Mouse (Mus musculus) embryonic facial prominence, embryonic 13.5 days (tissue): ENCODE measurements around the gene Kcnj4. TPM values are rescaled to one million over a fixed set of nuclear protein-coding genes. Genes with fewer than 3 reads are reported as not detected.
"Not testable (repeated sequence)": the region's sequence is repeated elsewhere in the genome, so short reads cannot be mapped to it uniquely, and the experiment has no call there.

Experiments used
- ATAC-seq: fragments of 200-750 bp; cut with Nextera tagmentation; 2 replicates; pipeline ENCODE4 v1.8.0; 2017; ENCODE audit warnings: low read depth; ENCODE audit not compliant: insufficient number of reproducible peaks, insufficient read depth, low FRiP score, low TSS enrichment
- H3K27ac ChIP-seq: fragments of 300-500 bp; sonication (generic); 2 replicates; pipeline ENCODE4 v1.5.1; 2015; ENCODE audit warnings: moderate library complexity, mild to moderate bottlenecking, inconsistent platforms
- H3K27me3 ChIP-seq: fragments of 300-500 bp; sonication (generic); 2 replicates; pipeline ENCODE4 v1.6.1; 2015; ENCODE audit warnings: mild to moderate bottlenecking, inconsistent platforms
- H3K36me3 ChIP-seq: fragments of 300-500 bp; sonication (generic); 2 replicates; pipeline ENCODE4 v1.6.1; 2015; ENCODE audit warnings: mild to moderate bottlenecking, inconsistent platforms
- H3K4me1 ChIP-seq: fragments of 300-500 bp; sonication (generic); 2 replicates; pipeline ENCODE4 v1.6.1; 2015; ENCODE audit warnings: inconsistent platforms
- H3K4me2 ChIP-seq: fragments of 300-500 bp; sonication (generic); 2 replicates; pipeline ENCODE4 v1.6.1; 2015; ENCODE audit warnings: moderate library complexity, mild to moderate bottlenecking, inconsistent platforms
- H3K4me3 ChIP-seq: fragments of 300-500 bp; sonication (generic); 2 replicates; pipeline ENCODE4 v1.5.1; 2015; ENCODE audit warnings: mild to moderate bottlenecking, inconsistent platforms
- H3K9ac ChIP-seq: fragments of 300-500 bp; sonication (generic); 2 replicates; pipeline ENCODE4 v1.6.1; 2015; ENCODE audit warnings: mild to moderate bottlenecking, inconsistent platforms
- H3K9me3 ChIP-seq: fragments of 300-500 bp; sonication (generic); 2 replicates; pipeline ENCODE4 v1.6.1; 2016; ENCODE audit warnings: inconsistent platforms
- WGBS: fragments of 180-500 bp; shearing (Covaris S2); methylation state at CpG from one replicate; pipeline ENCODE4 v1.1.7; 2015; ENCODE audit warnings: mixed read lengths; 5-methylcytosine and 5-hydroxymethylcytosine counted together
- polyA plus RNA-seq: library from polyadenylated mRNA; unstranded; fragments of >200 nt; fragmentation: Nextera tagmentation; extraction: Ambion mirVana; gene quantifications from 2 replicates; pipeline ENCODE4 v1.2.1, GENCODE M21; 2015

The Kcnj4 gene
- polyA plus RNA-seq, 1 experiment from 2014 or later, result not detected

DNA sequence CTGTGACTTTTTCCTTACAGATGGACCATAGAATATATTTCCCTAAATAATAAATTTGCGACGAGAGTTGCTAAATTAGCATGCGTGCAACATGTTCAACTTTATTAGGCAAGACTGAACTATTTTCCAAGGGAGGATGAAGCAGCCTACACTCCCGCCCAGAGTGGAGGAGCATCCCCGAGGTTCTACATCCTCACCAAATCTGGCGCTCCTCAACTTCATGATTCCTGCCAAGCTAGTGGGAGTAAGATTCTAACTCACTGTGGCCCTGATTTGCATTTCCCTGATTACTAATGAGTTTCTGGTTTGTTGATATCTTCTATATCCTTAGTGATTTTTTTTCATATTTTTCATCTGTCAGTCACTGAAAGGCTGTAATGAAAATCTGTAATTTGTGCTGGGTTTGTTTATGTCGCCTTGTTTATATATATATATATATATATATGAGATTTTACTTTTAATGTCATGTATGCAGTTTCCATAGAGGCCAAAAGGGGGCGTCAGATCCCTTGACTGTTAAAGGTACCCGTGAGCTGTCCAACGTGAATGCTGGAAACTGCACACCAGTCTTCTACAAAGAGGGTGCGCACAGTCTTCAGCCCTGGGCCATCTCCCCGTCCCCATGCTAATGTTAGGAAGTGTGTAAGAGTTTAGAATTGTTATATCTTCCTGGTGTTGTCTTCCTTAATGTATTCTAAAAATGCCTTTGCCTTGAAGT lies 31.2 kb downstream of the Kcnj4 start:
- H3K4me3 ChIP-seq, result no peak overlapping the region
- no peak overlapping the region for H3K4me2 ChIP-seq
- no peak overlapping the region for H3K27ac ChIP-seq
- peaks cover 13% of the 10 kb centered on the region for H3K4me1 ChIP-seq
- no peak for ATAC-seq
- H3K9ac ChIP-seq, result no peak overlapping the region
- WGBS, result 58% methylated on average over 12 of the region's 12 CpGs
- no peaks in the 10 kb centered on the region for H3K27me3 ChIP-seq
- H3K9me3 ChIP-seq, result no peaks in the 10 kb centered on the region
- H3K36me3 ChIP-seq, result no peaks in the 10 kb centered on the region

DNA sequence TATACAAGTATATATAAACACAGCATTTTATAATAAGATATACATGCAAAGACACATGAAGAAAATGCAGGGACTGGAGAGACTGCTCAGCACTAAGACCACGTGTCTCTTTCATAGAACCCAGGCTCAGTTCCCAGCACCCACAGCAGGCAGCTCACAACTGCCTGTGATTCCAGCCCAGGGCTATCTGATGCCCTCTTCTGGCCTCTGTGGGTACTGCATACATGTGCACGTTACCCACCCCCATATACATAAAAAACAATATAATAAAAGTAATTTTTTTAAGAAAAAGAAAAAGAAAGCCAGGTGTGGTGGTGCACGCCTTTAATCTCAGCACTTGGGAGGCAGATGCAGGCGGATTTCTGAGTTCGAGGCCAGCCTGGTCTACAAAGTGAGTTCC lies 32.0 kb downstream of the Kcnj4 start:
- H3K4me1 ChIP-seq, result peaks cover 13% of the 10 kb centered on the region
- H3K27me3 ChIP-seq, result no peaks in the 10 kb centered on the region
- H3K9me3 ChIP-seq, result no peaks in the 10 kb centered on the region
- no peak overlapping the region for H3K27ac ChIP-seq
- H3K9ac ChIP-seq, result no peak overlapping the region
- H3K4me2 ChIP-seq, result no peak overlapping the region
- no peak overlapping the region for H3K4me3 ChIP-seq
- H3K36me3 ChIP-seq, result no peaks in the 10 kb centered on the region
- ATAC-seq, result no peak
- WGBS, result 85% methylated on average over 5 of the region's 5 CpGs

DNA sequence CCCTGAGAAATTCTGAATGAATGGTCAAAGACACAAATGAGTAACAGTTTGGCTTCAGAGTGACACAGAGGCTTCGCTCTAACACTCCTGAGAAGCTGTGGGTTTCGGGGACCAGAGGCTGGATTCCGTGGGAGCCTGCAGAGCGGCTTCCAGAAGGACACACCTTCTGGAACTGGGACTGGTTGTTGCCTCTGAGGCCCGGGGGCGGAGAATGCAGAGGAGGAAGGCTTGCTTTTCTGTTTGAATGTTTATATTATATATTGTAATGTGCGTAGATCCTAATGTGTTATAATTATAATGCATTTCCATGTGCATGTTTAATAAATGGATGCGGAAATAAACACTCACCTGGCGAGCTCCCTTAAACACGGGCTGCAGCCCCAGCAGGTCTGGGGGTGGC lies 33.9 kb downstream of the Kcnj4 start:
- H3K4me2 ChIP-seq, result peak overlapping the region; percentile 51
- no peaks in the 10 kb centered on the region for H3K36me3 ChIP-seq
- H3K27me3 ChIP-seq, result no peaks in the 10 kb centered on the region
- ATAC-seq, result no peak
- H3K27ac ChIP-seq, result no peak overlapping the region
- no peaks in the 10 kb centered on the region for H3K9me3 ChIP-seq
- WGBS, result 39% methylated on average over 10 of the region's 10 CpGs
- H3K4me3 ChIP-seq, result peak overlapping the region; percentile 32
- H3K9ac ChIP-seq, result no peak overlapping the region
- peaks cover 18% of the 10 kb centered on the region for H3K4me1 ChIP-seq

DNA sequence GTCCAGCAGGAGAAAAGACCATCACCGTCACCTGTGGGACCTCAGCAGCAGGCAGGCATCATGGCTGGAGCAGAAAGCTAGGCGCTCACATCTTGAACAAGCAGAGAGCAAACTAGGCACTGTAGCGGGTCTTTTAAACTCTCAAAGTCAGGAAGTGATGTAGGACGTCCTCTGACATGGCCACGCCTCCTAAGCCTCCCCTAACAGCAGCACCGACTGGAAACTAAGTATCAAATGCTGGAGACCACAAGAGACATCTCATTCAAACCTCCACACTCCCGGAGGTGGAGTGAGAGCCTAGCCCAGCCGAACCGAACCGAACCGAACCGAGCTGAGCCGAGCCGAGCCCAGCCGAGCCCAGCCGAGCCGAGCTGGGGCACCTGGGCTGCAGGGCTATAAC lies 34.5 kb downstream of the Kcnj4 start:
- Histone ChIP-seq H3K4me2 (peak overlapping the region; percentile 51), H3K9ac (no peak overlapping the region), H3K27me3 (no peaks in the 10 kb centered on the region), H3K4me3 (peak overlapping the region; percentile 32), H3K27ac (no peak overlapping the region), H3K9me3 (no peaks in the 10 kb centered on the region), H3K36me3 (no peaks in the 10 kb centered on the region), H3K4me1 (peaks cover 18% of the 10 kb centered on the region)
- WGBS, result 26% methylated on average over 17 of the region's 17 CpGs
- ATAC-seq, result no peak

DNA sequence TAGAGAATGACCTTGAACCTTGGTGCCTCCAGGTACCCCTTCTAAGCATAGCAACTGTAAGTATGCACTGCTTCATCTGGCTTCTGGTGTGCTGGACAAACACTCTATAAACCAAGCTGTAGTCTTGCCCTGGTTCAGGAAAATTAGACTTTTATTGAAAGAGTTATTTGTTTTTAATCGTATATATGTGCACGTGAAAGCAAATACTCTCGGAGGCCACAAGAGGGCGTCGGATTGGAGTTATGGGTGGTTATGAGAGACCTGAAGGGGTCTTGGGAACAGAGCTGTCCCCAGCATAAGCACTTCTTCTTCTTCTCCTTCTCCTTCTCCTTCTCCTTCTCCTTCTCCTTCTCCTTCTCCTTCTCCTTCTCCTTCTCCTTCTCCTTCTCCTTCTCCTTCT lies 35.5 kb downstream of the Kcnj4 start:
- 66% methylated on average over 5 of the region's 5 CpGs for WGBS
- H3K9ac ChIP-seq, result no peak overlapping the region

DNA sequence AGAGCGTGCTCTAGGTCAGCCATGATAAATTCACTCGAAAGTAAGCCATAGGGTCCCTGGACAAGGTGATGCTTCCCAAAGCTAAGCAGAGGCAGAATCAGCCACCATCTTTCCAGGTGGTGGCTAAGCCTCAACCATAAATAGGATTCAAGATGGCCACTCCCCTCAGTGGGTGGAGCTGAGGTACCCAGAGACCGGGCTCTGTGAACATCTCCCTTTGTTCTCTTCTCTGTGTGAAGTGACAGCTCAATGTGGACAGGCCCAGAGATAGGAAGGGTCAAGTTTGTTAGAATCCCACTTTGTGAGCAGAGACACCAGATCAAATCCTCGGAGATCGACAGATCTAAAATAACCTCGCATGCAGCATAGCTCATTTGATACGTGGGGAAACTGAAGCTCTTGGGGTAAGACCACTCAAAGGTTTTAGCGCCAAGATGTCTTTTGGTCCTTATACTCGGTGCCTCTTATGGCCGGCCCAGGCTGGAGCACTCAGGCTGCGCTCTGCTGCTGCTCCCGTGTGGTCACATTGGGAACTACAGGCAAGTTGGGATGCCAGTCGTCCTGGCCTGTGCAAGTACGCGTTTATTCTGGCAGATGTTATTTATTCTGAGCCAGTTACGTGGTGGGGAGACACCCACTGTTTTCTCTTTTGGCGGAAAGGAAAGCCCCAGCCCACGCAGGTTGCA lies 38.3 kb downstream of the Kcnj4 start:
- 6% methylated on average over 18 of the region's 18 CpGs for WGBS
- H3K9ac ChIP-seq, result peak overlapping the region; percentile 32; the same call in 1 of the 2 replicates
- H3K4me3 ChIP-seq, result no peak overlapping the region

More for the DNA sequence above, 35.5 kb downstream of the Kcnj4 start:
- no peak for ATAC-seq
- Histone ChIP-seq H3K36me3 (no peaks in the 10 kb centered on the region), H3K4me3 (no peak overlapping the region), H3K4me2 (no peak overlapping the region), H3K27me3 (no peaks in the 10 kb centered on the region), H3K9me3 (no peaks in the 10 kb centered on the region), H3K4me1 (peaks cover 18% of the 10 kb centered on the region), H3K27ac (no peak overlapping the region)

DNA sequence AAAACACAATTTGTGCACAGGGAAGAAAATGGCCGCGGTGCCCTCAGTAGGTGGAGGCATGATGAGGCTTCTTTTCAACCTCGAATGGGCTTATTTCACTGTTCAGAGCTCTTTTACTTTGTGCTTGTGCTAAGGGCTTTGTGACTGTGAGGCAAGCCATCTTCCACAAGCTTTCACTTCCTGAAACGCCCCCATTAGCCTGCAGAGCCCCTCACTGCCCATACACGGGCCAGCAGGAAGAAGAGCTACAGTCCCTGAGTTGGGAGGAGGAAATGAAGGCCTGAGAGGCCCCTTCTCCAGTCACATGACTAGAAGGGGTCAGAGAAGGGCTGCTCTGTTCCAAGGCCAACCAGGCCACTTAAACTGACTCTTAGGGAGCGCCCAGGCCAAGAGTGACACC lies 48.5 kb downstream of the Kcnj4 start:
- Histone ChIP-seq H3K9me3 (no peaks in the 10 kb centered on the region), H3K4me3 (no peak overlapping the region), H3K4me2 (no peak overlapping the region), H3K27ac (no peak overlapping the region), H3K9ac (no peak overlapping the region), H3K36me3 (no peaks in the 10 kb centered on the region), H3K4me1 (peaks cover 7% of the 10 kb centered on the region; the same call in 1 of the 2 replicates), H3K27me3 (peaks cover 8% of the 10 kb centered on the region)
- WGBS, result 68% methylated on average over 6 of the region's 6 CpGs
- no peak for ATAC-seq

More for the DNA sequence above, 38.3 kb downstream of the Kcnj4 start:
- H3K4me2 ChIP-seq, result 0 out of 2 replicates have a peak overlapping the region, but pooled peaks have one; percentile 22
- no peak overlapping the region for H3K27ac ChIP-seq
- ATAC-seq, result peak; percentile 77; the same call in 1 of the 2 replicates
- peaks cover 15% of the 10 kb centered on the region for H3K4me1 ChIP-seq
- peaks cover 26% of the 10 kb centered on the region for H3K27me3 ChIP-seq
- H3K36me3 ChIP-seq, result no peaks in the 10 kb centered on the region
- no peaks in the 10 kb centered on the region for H3K9me3 ChIP-seq

DNA sequence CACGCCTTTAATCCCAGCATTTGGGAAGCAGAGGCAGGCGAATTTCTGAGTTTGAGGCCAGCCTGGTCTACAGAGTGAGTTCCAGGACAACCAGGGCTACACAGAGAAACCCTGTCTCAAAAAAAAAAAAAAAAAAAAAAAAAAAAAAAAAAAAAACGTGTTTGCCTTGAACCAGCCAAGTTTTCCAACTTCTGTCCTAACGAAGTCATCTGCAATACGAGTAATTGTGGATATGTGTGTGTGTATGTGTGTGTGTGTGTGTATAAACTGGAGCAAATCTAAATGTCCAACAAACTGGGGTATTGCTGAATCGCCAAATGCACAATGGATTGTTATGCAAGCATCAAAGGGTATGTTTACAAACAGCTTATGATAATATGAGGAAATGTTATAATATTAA lies 48.9 kb downstream of the Kcnj4 start:
- H3K27me3 ChIP-seq, H3K9ac ChIP-seq, H3K27ac ChIP-seq, H3K9me3 ChIP-seq, H3K4me1 ChIP-seq, ATAC-seq, H3K4me3 ChIP-seq, H3K4me2 ChIP-seq, H3K36me3 ChIP-seq: not testable (repeated sequence)
- 46% methylated on average over 6 of the region's 6 CpGs for WGBS

DNA sequence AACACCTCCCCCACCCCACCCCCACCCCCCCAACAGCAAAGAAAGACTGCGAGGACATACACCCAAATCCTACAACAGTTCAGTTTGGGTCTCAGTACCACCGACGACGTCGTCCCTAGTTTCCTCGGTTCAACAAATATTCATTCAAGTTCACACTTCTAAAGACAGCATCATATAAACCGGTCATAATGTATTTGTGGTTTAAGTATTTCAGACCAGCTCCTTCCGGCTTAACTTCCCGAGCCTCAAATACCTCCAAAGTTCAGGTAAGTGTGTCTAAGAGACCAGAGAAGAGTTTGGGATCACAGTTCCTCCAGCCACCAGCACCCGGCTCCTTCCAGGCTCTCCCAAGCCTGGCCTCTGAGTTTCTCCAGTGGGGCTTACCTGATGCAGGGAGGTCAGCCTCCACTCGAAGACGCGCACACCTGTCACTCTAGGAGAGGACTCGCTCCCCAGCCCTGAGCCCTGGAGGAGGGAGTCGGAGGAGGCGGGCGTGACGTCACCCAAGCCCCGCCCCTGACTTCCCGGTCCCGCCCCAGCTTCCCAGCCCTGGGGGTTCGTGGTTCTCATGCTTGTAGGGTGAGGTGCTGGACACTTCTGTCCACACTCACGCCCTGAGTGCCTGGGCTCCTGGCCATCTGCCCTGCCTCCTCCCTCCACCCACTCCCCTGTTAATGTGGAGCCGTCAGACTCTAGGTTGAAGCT lies 49.8 kb downstream of the Kcnj4 start, which contains the start of gene Csnk1e:
Gene Csnk1e (minus strand): TSS at position 461 of the 705 bp plus-strand sequence.
- WGBS, result 2% methylated on average over 24 of the region's 24 CpGs
- Histone ChIP-seq H3K4me2 (peak within 1 kb of the TSS; percentile 81), H3K4me1 (peaks cover 7% of the 10 kb centered on the region; the same call in 1 of the 2 replicates), H3K9ac (peak within 1 kb of the TSS; percentile 69), H3K27me3 (no peaks in the 10 kb centered on the region), H3K9me3 (no peaks in the 10 kb centered on the region), H3K36me3 (no peaks in the 10 kb centered on the region), H3K4me3 (peak within 1 kb of the TSS; percentile 44), H3K27ac (no peak within 1 kb of the TSS)
- ATAC-seq, result peak; percentile 73

DNA sequence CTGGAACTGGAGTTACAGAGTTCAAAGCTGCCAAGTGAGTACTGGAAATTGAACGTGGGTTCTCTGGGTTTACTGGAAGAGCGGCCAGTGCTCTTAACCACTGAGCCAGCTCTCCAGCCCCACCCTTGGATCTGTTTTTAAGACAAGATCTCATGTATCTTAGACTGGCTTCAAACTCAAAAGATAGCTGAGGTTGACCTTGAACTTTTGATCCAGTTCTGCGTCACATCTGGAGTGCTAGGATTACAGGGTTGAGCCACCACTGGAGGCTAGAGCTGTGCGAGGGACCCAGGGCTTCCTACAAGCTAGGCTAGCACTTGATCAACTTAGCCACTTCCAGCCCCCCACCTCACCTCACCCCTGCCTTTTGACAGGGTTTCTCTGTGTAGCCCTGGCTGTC lies 51.2 kb downstream of the Kcnj4 start:
- whole genome bisulfite sequencing, result 85% methylated on average over 4 of the region's 4 CpGs
- no peak overlapping the region for H3K4me3 ChIP-seq
- H3K4me2 ChIP-seq, result no peak overlapping the region
- peaks cover 7% of the 10 kb centered on the region; the same call in 1 of the 2 replicates for H3K4me1 ChIP-seq
- no peak for ATAC-seq
- no peak overlapping the region for H3K27ac ChIP-seq
- H3K9ac ChIP-seq, result no peak overlapping the region
- H3K27me3 ChIP-seq, result no peaks in the 10 kb centered on the region
- H3K36me3 ChIP-seq, result no peaks in the 10 kb centered on the region
- H3K9me3 ChIP-seq, result no peaks in the 10 kb centered on the region

DNA sequence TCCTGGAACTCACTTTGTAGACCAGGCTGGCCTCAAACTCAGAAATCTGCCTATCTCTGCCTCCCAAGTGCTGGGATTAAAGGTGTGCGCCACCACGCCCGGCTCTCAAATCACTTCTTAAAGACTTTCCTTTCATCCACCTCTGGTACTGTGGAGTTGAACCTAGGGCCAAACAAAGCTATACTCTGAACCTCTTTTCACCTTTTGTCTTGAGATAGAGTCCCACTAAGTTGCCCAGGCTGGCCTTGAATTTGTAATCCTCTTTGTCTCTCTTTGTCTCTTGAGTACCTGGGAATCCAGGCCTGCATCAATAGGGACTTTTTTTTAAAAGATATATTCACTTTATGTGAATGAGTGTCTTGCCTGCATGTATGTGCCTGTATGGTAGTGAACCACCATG lies 57.0 kb downstream of the Kcnj4 start:
- Histone ChIP-seq H3K27me3 (no peaks in the 10 kb centered on the region; the same call in 1 of the 2 replicates), H3K36me3 (no peaks in the 10 kb centered on the region), H3K9me3 (no peaks in the 10 kb centered on the region), H3K4me1 (peaks cover 13% of the 10 kb centered on the region), H3K27ac (no peak overlapping the region), H3K4me2 (no peak overlapping the region), H3K9ac (no peak overlapping the region), H3K4me3 (no peak overlapping the region)
- ATAC-seq, result no peak
- 88% methylated on average over 3 of the region's 3 CpGs for WGBS
